Mouse (Mus musculus) left cerebral cortex, adult 2 months (tissue): ENCODE data around the gene Gm17416. TPM values are rescaled to one million over a fixed set of nuclear protein-coding genes. Genes with fewer than 3 reads are reported as not detected.

ENCODE experiments used
- DNase-seq, 2 experiments: peaks; one replicate each; pipeline ENCODE4 v3.0.0; 2021 to 2022; ENCODE audit warnings: low spot score in 2 of 2, mixed read lengths in 1 of 2; ENCODE audit errors: extremely low spot score in 1 of 2
- H3K27ac ChIP-seq: fragments of 200-600 bp; 2 replicates; pipeline ENCODE4 v1.8.1; 2022
- H3K4me3 ChIP-seq: fragments of 200-600 bp; 2 replicates; pipeline ENCODE4 v1.8.1; 2022
- CTCF ChIP-seq: fragments of 200-600 bp; IDR thresholded peaks from 2 replicates; pipeline ENCODE4 v1.8.1; 2022; ENCODE audit warnings: antibody characterized with exemption, mild to moderate bottlenecking, moderate library complexity
- intact Hi-C: fragments of 180-260 bp; cut with DNase I; formaldehyde crosslinking; loops from one replicate; pipeline ENCODE4 v1.15.1; 2025
- total RNA-seq, 2 experiments: library from RNA; stranded (reverse); gene quantifications; 2 replicates each; pipeline ENCODE4 v1.2.3; 2021

The Gm17416 gene
- total RNA-seq, 2 experiments from 2014 or later, result not detected

GRCm38 (mm10) chr2:152573484-152573883 is 4.3 kb downstream of the Gm17416 start:
- no peak for TF ChIP-seq CTCF
- no peak overlapping the region for H3K4me3 ChIP-seq
- H3K27ac ChIP-seq, result no peak overlapping the region
- intact Hi-C loops, result no loop called here
- DNase-seq, result no peak

GRCm38 (mm10) chr2:152580107-152580506 is 11.0 kb downstream of the Gm17416 start, which contains the start of gene Defb19:
Gene Defb19, minus strand, starts transcription at chr2:152580312.
- H3K4me3 ChIP-seq, result no peak within 1 kb of the TSS
- no peak for DNase-seq
- no peak within 1 kb of the TSS for H3K27ac ChIP-seq
- TF ChIP-seq CTCF, result no peak
- intact Hi-C loops, result no loop called here

DNA sequence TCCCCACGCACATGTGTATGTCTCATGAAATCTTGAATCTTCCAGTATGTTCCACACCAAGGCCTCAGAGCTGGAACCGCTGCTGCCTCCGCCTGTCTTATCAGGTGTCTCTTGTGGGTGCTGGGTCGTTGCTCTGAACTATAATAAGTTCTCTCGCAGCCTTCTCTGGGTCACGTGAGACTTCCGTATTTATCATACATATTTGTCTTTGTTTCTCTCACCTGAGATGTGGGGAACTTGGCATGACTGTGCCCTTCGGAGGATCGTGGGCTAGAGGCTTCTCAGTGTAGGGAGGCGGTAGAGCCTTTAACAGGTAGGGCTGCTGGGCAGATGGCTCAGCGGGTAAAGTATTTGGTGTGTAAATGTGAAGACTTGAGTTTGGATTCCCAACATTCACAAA is 11.5 kb downstream of the Gm17416 start:
- Histone ChIP-seq H3K4me3 (no peak overlapping the region), H3K27ac (no peak overlapping the region)
- no peak for TF ChIP-seq CTCF
- no peak for DNase-seq
- intact Hi-C loops, result no loop called here

DNA sequence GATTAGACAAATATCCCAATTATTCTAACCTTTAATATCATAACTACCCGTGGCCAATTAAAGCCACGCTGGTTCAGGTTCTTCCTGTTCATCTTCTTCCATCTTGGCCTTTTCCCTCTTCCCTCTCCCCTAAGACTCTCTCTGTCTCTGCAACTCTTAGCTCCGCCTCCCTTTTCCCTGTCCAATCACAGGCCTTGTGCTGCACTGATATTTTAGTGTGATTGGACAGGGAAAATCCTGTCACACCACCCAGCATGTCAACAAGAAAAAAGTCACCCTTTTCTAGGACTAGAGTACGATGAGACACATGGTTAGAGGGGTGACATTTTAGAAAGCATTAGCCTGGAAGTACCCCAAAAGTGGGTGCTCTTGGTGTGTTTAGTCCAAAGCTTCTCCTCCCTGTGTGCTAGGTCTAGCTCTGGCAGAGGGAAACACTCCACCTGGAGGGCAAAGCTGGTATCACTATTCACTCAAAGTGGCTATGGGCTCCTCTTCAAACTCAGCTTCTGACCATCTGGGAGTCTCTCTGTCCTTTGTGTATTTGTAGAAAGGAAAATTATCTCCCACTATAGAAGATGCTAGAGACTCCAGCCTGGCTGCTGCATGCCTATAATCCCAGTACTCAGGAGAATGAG is 17.9 kb downstream of the Gm17416 start:
- intact Hi-C loops, result no loop called here

GRCm38 (mm10) chr2:152588450-152588849 is 19.3 kb downstream of the Gm17416 start:
- no peak for TF ChIP-seq CTCF
- intact Hi-C loops, result no loop called here
- Histone ChIP-seq H3K27ac (no peak overlapping the region), H3K4me3 (no peak overlapping the region)
- no peak for DNase-seq

More for the DNA sequence above, 17.9 kb downstream of the Gm17416 start:
- DNase-seq, result no peak
- H3K27ac ChIP-seq, result no peak overlapping the region
- TF ChIP-seq CTCF, result peak; percentile 46
- no peak overlapping the region for H3K4me3 ChIP-seq

- intact Hi-C loops, result no loop called here
- no peak for DNase-seq
- no peak for TF ChIP-seq CTCF
- H3K4me3 ChIP-seq, result no peak overlapping the region
- H3K27ac ChIP-seq, result no peak overlapping the region
Observed at GRCm38 (mm10) chr2:152589021-152589420, 19.9 kb downstream of the Gm17416 start.

- no peak for DNase-seq
- TF ChIP-seq CTCF, result no peak
- Histone ChIP-seq H3K4me3 (no peak within 1 kb of the TSS), H3K27ac (no peak within 1 kb of the TSS)
- intact Hi-C loops, result no loop called here
Observed at GRCm38 (mm10) chr2:152599299-152599698, 30.2 kb downstream of the Gm17416 start, which contains the start of gene Defb45. Gene Defb45, minus strand, starts transcription at chr2:152599399.

- Histone ChIP-seq H3K4me3 (no peak overlapping the region), H3K27ac (no peak overlapping the region)
- no peak for DNase-seq
- intact Hi-C loops, result no loop called here
- TF ChIP-seq CTCF, result no peak
Observed at GRCm38 (mm10) chr2:152600076-152600475, 30.9 kb downstream of the Gm17416 start.

- intact Hi-C loops, result no loop called here
- no peak for DNase-seq
- TF ChIP-seq CTCF, result peak; percentile 24
- Histone ChIP-seq H3K27ac (no peak overlapping the region), H3K4me3 (no peak overlapping the region)
Observed at GRCm38 (mm10) chr2:152601275-152601960, 32.3 kb downstream of the Gm17416 start.

DNA sequence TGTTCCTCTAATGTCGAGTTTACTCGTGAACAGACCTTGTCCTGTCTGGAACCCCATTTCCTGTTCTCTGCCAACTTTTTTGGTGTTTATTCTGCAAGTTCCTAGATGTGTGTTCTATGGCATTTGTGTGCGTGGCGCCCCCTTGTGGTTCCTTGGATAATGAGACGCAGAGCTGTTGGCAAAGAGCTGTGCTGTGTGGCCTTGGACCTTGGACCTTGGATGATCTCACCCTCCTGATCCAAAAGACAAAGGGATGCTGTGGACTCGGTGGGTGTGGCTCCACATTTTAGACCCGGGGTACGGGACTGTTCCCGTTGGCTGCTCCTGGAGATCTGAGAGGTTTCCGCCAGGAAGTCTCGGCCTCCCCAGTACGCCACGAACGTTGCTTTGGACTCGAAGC is 34.9 kb downstream of the Gm17416 start, which contains the start of gene Defb36:
Defb36 (plus strand) TSS at position 271 of the 400 bp plus-strand sequence.
- DNase-seq, result peak; percentile 16 to 33
- TF ChIP-seq CTCF, result peak; percentile 58
- intact Hi-C loops, result loop anchor here (2.0 kb wide), 1 partner anchor 49 kb away; no protein-coding TSS in a partner anchor
- H3K27ac ChIP-seq, result no peak within 1 kb of the TSS
- no peak within 1 kb of the TSS for H3K4me3 ChIP-seq

DNA sequence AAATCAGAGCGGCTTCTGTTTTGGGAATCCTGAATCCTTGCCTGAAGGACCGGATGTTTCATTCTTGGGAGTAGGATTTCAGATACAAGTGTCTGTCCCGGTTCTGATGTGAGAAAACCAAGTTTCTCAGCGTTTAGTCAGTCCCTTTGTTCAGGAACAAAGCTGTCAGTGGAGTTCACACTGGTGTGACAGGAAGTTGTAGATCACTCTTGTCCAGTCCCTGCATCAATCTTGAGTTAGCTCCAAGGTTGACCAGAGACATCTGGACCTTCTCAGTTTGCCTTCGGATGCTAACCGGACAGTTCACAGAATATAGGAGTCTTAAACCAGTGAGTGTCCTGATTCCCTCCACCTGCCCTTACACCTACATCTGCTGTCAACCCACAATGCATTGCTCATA is 38.6 kb downstream of the Gm17416 start:
- DNase-seq, result no peak
- H3K27ac ChIP-seq, result no peak overlapping the region
- H3K4me3 ChIP-seq, result no peak overlapping the region
- intact Hi-C loops, result no loop called here
- no peak for TF ChIP-seq CTCF

- TF ChIP-seq CTCF, result no peak; the same call in 1 of the 2 replicates
- intact Hi-C loops, result no loop called here
Observed at GRCm38 (mm10) chr2:152608719-152609118, 39.6 kb downstream of the Gm17416 start.

More at GRCm38 (mm10) chr2:152608719-152609118, 39.6 kb downstream of the Gm17416 start:
- Histone ChIP-seq H3K4me3 (no peak overlapping the region), H3K27ac (no peak overlapping the region)
- DNase-seq, result no peak
